Mouse (Mus musculus) MEL (cell line): Measurements from ENCODE around the gene Trnau1ap. TPM values are rescaled to one million over a fixed set of nuclear protein-coding genes. Genes with fewer than 3 reads are reported as not detected.

Experiments used
- DNase-seq: peaks from one replicate; pipeline ENCODE4 v3.0.0; 2011; ENCODE audit warnings: low read depth, low spot score
- H3K27ac ChIP-seq: 2 replicates; pipeline ENCODE4 v1.5.1; 2012; ENCODE audit warnings: low read depth, mild to moderate bottlenecking, control low read depth, low read length, moderate library complexity; ENCODE audit not compliant: control insufficient read depth
- H3K27me3 ChIP-seq, 2 experiments: fragments of 150-350 bp in 1 of 2; sonication (generic) in 1 of 2; 2 replicates each; pipeline ENCODE4 v1.6.1; 2012; ENCODE audit warnings: low read length in 2 of 2, mild to moderate bottlenecking in 2 of 2, improper control_type of control experiment in 1 of 2, moderate library complexity in 1 of 2; ENCODE audit not compliant: insufficient read depth in 2 of 2, control insufficient read depth in 1 of 2
- H3K36me3 ChIP-seq, 2 experiments: 2 replicates each; pipeline ENCODE4 v1.6.1; 2012 to 2014; ENCODE audit warnings: low read length in 2 of 2, improper control_type of control experiment in 1 of 2, inconsistent platforms in 1 of 2, mild to moderate bottlenecking in 1 of 2; ENCODE audit not compliant: insufficient read depth in 2 of 2, control insufficient read depth in 1 of 2
- H3K4me1 ChIP-seq, 2 experiments: fragments of 150-350 bp in 1 of 2; sonication (generic) in 1 of 2; 2 replicates each; pipeline ENCODE4 v1.6.1; 2012; ENCODE audit warnings: low read length in 2 of 2, improper control_type of control experiment in 1 of 2, mild to moderate bottlenecking in 1 of 2; ENCODE audit not compliant: insufficient read depth in 2 of 2, control insufficient read depth in 1 of 2
- H3K4me3 ChIP-seq, 2 experiments: fragments of 150-350 bp in 1 of 2; sonication (generic) in 1 of 2; 2 replicates each; pipeline ENCODE4 v1.5.1; 2012; ENCODE audit warnings: low read depth in 2 of 2, low read length in 2 of 2, mild to moderate bottlenecking in 2 of 2, moderate library complexity in 2 of 2, control low read depth in 1 of 2, improper control_type of control experiment in 1 of 2; ENCODE audit not compliant: control insufficient read depth in 1 of 2, insufficient read depth in 1 of 2
- H3K79me2 ChIP-seq: 2 replicates; pipeline ENCODE4 v1.6.1; 2012; ENCODE audit warnings: mild to moderate bottlenecking, low read length, moderate library complexity; ENCODE audit not compliant: control insufficient read depth, poor library complexity, insufficient read depth
- H3K9ac ChIP-seq: 2 replicates; pipeline ENCODE4 v1.6.1; 2012; ENCODE audit warnings: low read depth, mild to moderate bottlenecking, control low read depth, low read length, moderate library complexity; ENCODE audit not compliant: control insufficient read depth, poor library complexity, severe bottlenecking
- H3K9me3 ChIP-seq: fragments of 150-350 bp; sonication (generic); replicated peaks from 2 replicates; pipeline ENCODE4 v1.6.1; 2012; ENCODE audit warnings: mild to moderate bottlenecking, low read length, improper control_type of control experiment, moderate library complexity; ENCODE audit not compliant: insufficient read depth
- CTCF ChIP-seq, 3 experiments: IDR thresholded peaks in 2 of 3; conservative IDR thresholded peaks in 1 of 3; 2 replicates each; pipeline ENCODE4 v1.5.1; 2011 to 2012; ENCODE audit warnings: low read length in 3 of 3, low read depth in 2 of 3, mild to moderate bottlenecking in 2 of 3, improper control_type of control experiment in 1 of 3, inconsistent platforms in 1 of 3, mixed read lengths in 1 of 3, moderate library complexity in 1 of 3; ENCODE audit not compliant: control insufficient read depth in 1 of 3, insufficient read depth in 1 of 3, poor library complexity in 1 of 3, severe bottlenecking in 1 of 3
- E2F4 ChIP-seq: IDR thresholded peaks from 2 replicates; pipeline ENCODE4 v1.6.1; 2011; ENCODE audit warnings: low read depth, low read length, improper control_type of control experiment, borderline replicate concordance
- GABPA ChIP-seq: IDR thresholded peaks from 2 replicates; pipeline ENCODE4 v1.6.1; 2012; ENCODE audit warnings: low read depth, mild to moderate bottlenecking, inconsistent platforms, low read length, improper control_type of control experiment, moderate library complexity
- KAT2A ChIP-seq: conservative IDR thresholded peaks from 2 replicates; pipeline ENCODE4 v1.6.1; 2012; ENCODE audit warnings: low read depth, low read length, improper control_type of control experiment, inconsistent platforms
- MAX ChIP-seq: IDR thresholded peaks from 2 replicates; pipeline ENCODE4 v1.6.1; 2011; ENCODE audit warnings: low read length, improper control_type of control experiment
- MEF2A ChIP-seq: IDR thresholded peaks from 2 replicates; pipeline ENCODE4 v1.6.1; 2014; ENCODE audit warnings: low read depth, mild to moderate bottlenecking, inconsistent platforms, low read length, improper control_type of control experiment; ENCODE audit not compliant: poor library complexity, insufficient replicate concordance, severe bottlenecking; ENCODE audit errors: extremely low read depth
- MXI1 ChIP-seq: IDR thresholded peaks from 2 replicates; pipeline ENCODE4 v1.6.1; 2011; ENCODE audit warnings: mild to moderate bottlenecking, low read depth, low read length, improper control_type of control experiment
- MYC ChIP-seq: IDR thresholded peaks from 2 replicates; pipeline ENCODE4 v1.6.1; 2011; ENCODE audit warnings: low read depth, mild to moderate bottlenecking, low read length, improper control_type of control experiment, moderate library complexity
- TBP ChIP-seq: IDR thresholded peaks from 2 replicates; pipeline ENCODE4 v1.8.0; 2011; ENCODE audit warnings: low read depth, low read length, improper control_type of control experiment
- ZC3H11A ChIP-seq: IDR thresholded peaks from 2 replicates; pipeline ENCODE4 v1.6.1; 2012; ENCODE audit warnings: low read depth, mild to moderate bottlenecking, inconsistent platforms, low read length, improper control_type of control experiment
- ZKSCAN1 ChIP-seq: IDR thresholded peaks from 2 replicates; pipeline ENCODE4 v1.6.1; 2012; ENCODE audit warnings: low read depth, mild to moderate bottlenecking, inconsistent platforms, low read length, improper control_type of control experiment, moderate library complexity
- ZNF384 ChIP-seq: IDR thresholded peaks from 2 replicates; pipeline ENCODE4 v1.6.1; 2012; ENCODE audit warnings: low read depth, mild to moderate bottlenecking, inconsistent platforms, low read length, improper control_type of control experiment
- polyA plus RNA-seq, 2 experiments: library from polyadenylated mRNA; stranded (reverse) in 1 of 2; unstranded in 1 of 2; fragments of >175 nt in 1 of 2; fragments of >200 nt in 1 of 2; gene quantifications; 2 replicates each; pipeline versions ENCODE4 v1.2.1 to v1.2.4; 2012; ENCODE audit warnings: low replicate concordance in 2 of 2, low read depth in 1 of 2; ENCODE audit not compliant: insufficient read length in 2 of 2, insufficient read depth in 1 of 2, missing spikeins in 1 of 2
- total RNA-seq: library from RNA; depleted of rRNA; stranded (reverse); fragments of 300-350 nt; gene quantifications from 2 replicates; pipeline ENCODE4 v1.2.3, GENCODE M21; 2012; rRNA removed

Gene Trnau1ap
- total and polyA plus RNA-seq, 3 experiments, result 102 to 117 TPM; not detected in 1

- TF ChIP-seq E2F4, result no peak
These were observed 66.0 kb downstream of the Trnau1ap start (continued) for GRCm38 (mm10) chr4:132263313-132263712.

GRCm38 (mm10) chr4:132262358-132262616 is 67.1 kb downstream of the Trnau1ap start:
- Histone ChIP-seq H3K36me3 (peaks cover 0 to 19% of the 10 kb centered on the region in 2 experiments; a peak in 2 of 4 replicates), H3K9ac (peak overlapping the region; percentile 88), H3K27ac (peak overlapping the region; percentile 83), H3K27me3 (no peaks in the 10 kb centered on the region), H3K4me1 (peaks cover 9 to 16% of the 10 kb centered on the region in 2 experiments; a peak in 3 of 4 replicates), H3K9me3 (no peaks in the 10 kb centered on the region), H3K79me2 (peaks cover 37% of the 10 kb centered on the region), H3K4me3 (peak overlapping the region; percentile 65 to 74)
- no peak for TF ChIP-seq CTCF (IDR thresholded peaks at IDR 0.05 in 2 of 3, conservative IDR thresholded peaks at IDR 0.05 in 1 of 3; ENCODE audit: control insufficient read depth in 1 of 3, insufficient read depth in 1 of 3, low read depth in 2 of 3, low read length in 3 of 3, poor library complexity in 1 of 3, severe bottlenecking in 1 of 3)
- no peak for TF ChIP-seq ZC3H11A
- no peak for TF ChIP-seq MEF2A
- peak; percentile 72 for TF ChIP-seq ZNF384
- TF ChIP-seq E2F4, result no peak
- no peak for TF ChIP-seq GABPA
- TF ChIP-seq TBP, result 0 out of 2 replicates have a peak, but pooled peaks have one; percentile 13
- TF ChIP-seq MYC, result peak; percentile 32
- no peak for TF ChIP-seq KAT2A
- peak; percentile 86 for TF ChIP-seq MAX
- TF ChIP-seq MXI1, result peak; percentile 33; the same call in 1 of the 2 replicates
- TF ChIP-seq ZKSCAN1, result no peak
- DNase-seq, result no peak

Other genes starting within 250 kb of the Trnau1ap start
- gene Oprd1, start 185.1 kb downstream of the Trnau1ap start, total RNA-seq, result not detected in 2 replicates
- gene Oprd1, start 185.1 kb downstream of the Trnau1ap start, polyA plus RNA-seq, result under 1 TPM in 1 of 2 experiments, not detected in 1; 0.01 TPM
- gene Ythdf2, start 117.2 kb downstream of the Trnau1ap start, total RNA-seq, result 78.2 and 80.4 TPM in 2 replicates
- gene Ythdf2, start 117.2 kb downstream of the Trnau1ap start, polyA plus RNA-seq, result 100 to 1,000 TPM; 103 to 979 TPM
- gene Gmeb1, start 67.9 kb downstream of the Trnau1ap start, total RNA-seq, result 9.9 and 12.0 TPM in 2 replicates
- 10 to 100 TPM in 1 of 2 experiments, not detected in 1; 29.6 TPM for gene Gmeb1, start 67.9 kb downstream of the Trnau1ap start, polyA plus RNA-seq
- 56.7 and 62.6 TPM in 2 replicates for gene Taf12, start 55.2 kb downstream of the Trnau1ap start, total RNA-seq
- gene Taf12, start 55.2 kb downstream of the Trnau1ap start, polyA plus RNA-seq, result 10 to 100 TPM in 1 of 2 experiments, not detected in 1; 76.4 TPM
- gene Rab42, start 26.2 kb downstream of the Trnau1ap start, total RNA-seq, result 0.52 and 0.85 TPM in 2 replicates
- under 1 TPM in 1 of 2 experiments, not detected in 1; 0.40 TPM for gene Rab42, start 26.2 kb downstream of the Trnau1ap start, polyA plus RNA-seq
- 137 and 147 TPM in 2 replicates for gene Rcc1, start 24.1 kb upstream of the Trnau1ap start, total RNA-seq
- gene Rcc1, start 24.1 kb upstream of the Trnau1ap start, polyA plus RNA-seq, result 100 to 1,000 TPM in 1 of 2 experiments, 10 to 100 TPM in 1; 83.6 to 186 TPM
- 5.6 and 7.2 TPM in 2 replicates for gene Phactr4, start 93.0 kb upstream of the Trnau1ap start, total RNA-seq
- gene Phactr4, start 93.0 kb upstream of the Trnau1ap start, polyA plus RNA-seq, result 10 to 100 TPM; 28.7 to 79.5 TPM
- 26.8 and 32.9 TPM in 2 replicates for gene Med18, start 134.4 kb upstream of the Trnau1ap start, total RNA-seq
- 10 to 100 TPM in 1 of 2 experiments, not detected in 1; 13.4 TPM for gene Med18, start 134.4 kb upstream of the Trnau1ap start, polyA plus RNA-seq
- 9.6 and 38.3 TPM in 2 replicates for gene Sesn2, start 181.0 kb upstream of the Trnau1ap start, total RNA-seq
- gene Sesn2, start 181.0 kb upstream of the Trnau1ap start, polyA plus RNA-seq, result 10 to 100 TPM in 1 of 2 experiments, not detected in 1; 27.5 TPM
- 492 and 730 TPM in 2 replicates for gene Atpif1, start 204.1 kb upstream of the Trnau1ap start, total RNA-seq
- 100 to 1,000 TPM in 1 of 2 experiments, not detected in 1; 566 TPM for gene Atpif1, start 204.1 kb upstream of the Trnau1ap start, polyA plus RNA-seq
- 110 and 115 TPM in 2 replicates for gene Dnajc8, start 206.0 kb upstream of the Trnau1ap start, total RNA-seq
- 100 to 1,000 TPM in 1 of 2 experiments, not detected in 1; 246 TPM for gene Dnajc8, start 206.0 kb upstream of the Trnau1ap start, polyA plus RNA-seq
- gene Ptafr, start 234.5 kb upstream of the Trnau1ap start, total RNA-seq, result not detected in 2 replicates
- gene Ptafr, start 234.5 kb upstream of the Trnau1ap start, polyA plus RNA-seq, result under 1 TPM in 1 of 2 experiments, not detected in 1; 0.06 TPM